Mouse (Mus musculus) retina, embryonic 14.5 days (tissue): ENCODE data around the gene 1700028P14Rik.

Experiments used
- DNase-seq: peaks from one replicate; pipeline ENCODE4 v3.0.0-alpha.2; 2015; ENCODE audit warnings: low spot score

Gene 1700028P14Rik

DNA sequence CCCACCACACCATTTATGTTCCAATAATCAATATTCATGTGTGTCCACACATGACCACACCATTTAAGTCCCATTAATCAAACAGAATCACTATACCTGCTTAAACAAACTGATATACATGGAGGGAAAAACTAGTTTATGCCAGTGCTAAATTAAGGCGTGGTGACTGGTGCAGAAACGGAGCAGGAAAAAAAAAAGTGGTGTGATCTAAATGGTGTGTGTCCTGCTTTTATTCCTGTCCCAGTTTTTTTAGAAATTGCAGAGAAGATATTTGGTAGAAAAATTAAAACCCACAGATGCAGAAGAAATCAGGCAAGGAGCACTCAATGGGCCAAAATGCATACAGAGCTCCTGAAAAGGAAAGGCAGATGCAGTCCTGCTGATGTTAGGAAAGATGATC, 44.7 kb downstream of the 1700028P14Rik start:
- DNase-seq: no peak

DNA sequence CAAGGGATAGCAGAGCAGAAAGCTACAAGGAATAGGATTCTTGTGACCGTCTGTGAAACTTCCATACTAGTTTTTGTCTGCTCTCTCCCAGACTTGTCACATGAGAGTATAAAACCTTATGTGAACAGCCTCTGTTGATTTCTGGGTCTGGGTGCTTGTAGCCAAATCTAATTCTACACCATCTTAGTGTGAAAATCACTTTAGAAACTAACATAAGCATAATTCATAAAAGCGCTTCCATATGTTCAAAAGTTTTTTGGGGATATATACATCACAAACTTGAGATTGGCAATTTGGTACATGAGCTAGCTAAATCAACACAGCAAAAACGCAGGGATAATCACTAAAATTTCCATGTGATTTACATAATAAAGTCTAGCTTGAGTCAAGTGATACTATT, 57.7 kb downstream of the 1700028P14Rik start:
- DNase-seq: no peak

DNA sequence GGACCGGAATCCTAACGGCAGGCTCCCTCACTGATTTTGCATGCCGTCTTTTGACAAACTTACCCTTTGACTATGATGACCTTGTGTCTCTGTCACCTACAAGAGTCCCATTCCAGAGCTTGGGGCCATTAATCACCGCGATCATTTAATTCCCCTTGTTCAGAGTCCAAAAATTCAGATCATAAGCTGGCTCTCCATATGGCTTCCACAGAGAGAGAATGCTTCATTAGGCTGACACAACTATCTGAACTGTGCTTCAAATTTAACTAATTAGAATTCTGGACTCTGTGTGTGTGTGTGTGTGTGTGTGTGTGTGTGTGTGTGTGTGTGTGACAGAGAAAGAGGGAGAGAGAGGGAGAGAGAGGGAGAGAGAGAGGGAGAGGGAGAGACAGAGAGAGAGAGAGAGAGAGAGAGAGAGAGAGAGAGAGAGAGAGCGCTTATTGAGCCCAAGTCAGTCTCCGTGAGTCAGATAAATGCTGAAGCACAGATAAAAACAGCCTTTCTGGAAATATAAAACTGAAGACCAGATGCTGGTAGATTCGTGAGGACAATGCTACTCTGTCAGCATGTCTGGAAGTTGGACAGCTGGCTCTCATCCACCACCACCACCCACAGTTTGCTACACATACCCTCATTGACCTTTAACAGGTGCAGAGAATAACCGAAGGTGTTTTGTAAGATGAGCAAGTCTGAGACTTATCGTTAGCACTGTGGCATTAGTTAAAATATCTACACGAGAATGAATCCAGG, 73.8 kb downstream of the 1700028P14Rik start:
- peak; percentile 45 for DNase-seq

DNA sequence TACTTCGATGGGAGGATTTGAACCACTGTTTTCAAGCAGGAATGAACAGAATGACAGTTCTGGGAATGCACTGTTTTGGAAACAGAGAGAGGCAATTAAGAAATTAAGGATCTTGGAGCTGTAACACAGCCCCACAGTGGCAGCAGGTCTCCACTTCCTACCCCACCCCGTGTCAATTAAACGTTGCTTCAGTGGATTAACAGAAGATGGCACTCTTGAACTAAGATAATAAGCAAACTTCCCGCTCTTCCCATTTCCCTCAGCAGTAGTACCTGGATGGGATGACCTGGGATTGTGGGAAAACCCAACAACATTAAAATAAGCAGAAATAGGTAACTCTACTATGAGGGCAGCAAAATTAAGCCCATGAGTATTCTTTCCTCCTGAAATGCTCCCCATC, 75.9 kb downstream of the 1700028P14Rik start:
- peak; percentile 12 for DNase-seq

DNA sequence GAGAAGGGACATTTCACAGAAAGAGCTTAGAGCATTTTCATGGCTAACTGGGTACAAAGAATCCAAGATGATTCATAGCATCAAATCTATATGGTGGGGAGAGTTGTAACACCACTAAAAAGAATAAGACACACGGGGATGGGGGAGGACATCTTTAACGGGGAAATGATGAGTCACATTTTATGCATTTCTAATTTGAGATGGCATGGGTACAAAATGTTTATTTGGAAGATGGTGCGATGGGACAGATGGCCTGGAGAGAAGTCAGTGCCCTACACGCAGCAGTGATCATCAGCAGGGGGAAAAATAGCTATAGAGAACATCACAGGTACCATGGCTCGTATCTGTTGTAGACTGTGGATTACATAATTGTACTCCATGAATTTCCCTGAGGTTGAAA, 88.9 kb downstream of the 1700028P14Rik start:
- DNase-seq: no peak

DNA sequence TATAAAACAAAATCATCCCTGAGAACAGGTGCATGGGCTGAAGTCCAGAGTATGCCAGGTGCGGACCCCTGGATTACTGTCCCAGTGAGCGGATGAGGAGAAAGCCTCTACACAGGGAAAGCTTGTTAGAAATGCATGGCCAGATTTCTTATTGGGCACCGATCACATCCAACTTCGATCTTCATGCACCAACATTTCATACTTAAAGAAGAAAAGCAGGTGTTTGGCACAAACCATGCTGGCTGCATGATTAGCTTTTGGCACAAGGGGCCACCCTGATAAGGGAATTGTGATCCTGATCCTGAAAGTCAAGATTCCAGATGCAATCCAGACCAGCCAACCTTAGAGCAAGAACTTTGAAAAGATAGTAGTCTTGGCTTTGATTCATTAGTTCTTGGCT, 90.0 kb downstream of the 1700028P14Rik start:
- no peak for DNase-seq

DNA sequence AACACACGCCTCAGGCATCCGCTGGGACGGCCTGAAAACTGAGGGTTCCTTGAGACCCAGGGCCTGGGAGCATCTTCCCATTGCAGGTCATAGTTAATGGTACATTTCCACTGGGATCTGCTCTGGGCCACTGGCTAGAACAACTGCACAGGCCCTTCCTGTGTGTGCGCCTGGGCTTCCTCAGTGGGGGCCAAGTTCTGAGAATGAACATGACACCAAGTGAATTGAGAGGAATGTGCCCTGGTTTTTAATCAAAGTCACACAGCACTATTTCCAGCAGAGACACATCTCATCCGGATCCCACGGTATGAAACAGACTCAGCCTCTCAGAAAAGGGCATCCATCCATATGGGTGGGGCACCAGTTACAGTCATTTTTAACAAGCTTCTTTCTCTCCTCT, 90.6 kb downstream of the 1700028P14Rik start:
- no peak for DNase-seq

DNA sequence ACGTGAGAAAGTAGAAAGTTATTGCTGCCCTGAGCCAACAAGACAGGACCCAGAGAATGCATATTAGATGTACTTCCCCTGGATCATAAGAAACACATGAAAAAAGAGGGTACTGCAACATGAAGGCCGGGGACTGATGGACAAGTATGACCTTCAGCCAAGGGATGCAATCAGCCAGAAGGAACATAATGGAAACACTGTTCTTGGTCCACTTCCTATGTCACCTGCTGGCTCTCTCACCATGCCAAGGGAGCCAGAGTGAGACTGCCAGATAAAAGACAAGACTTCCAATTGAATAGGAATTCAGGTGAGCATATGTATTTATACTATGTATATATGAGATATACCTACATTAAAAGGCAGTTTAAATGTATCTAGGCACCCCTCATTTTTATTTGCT, 99.2 kb downstream of the 1700028P14Rik start:
- no peak for DNase-seq

DNA sequence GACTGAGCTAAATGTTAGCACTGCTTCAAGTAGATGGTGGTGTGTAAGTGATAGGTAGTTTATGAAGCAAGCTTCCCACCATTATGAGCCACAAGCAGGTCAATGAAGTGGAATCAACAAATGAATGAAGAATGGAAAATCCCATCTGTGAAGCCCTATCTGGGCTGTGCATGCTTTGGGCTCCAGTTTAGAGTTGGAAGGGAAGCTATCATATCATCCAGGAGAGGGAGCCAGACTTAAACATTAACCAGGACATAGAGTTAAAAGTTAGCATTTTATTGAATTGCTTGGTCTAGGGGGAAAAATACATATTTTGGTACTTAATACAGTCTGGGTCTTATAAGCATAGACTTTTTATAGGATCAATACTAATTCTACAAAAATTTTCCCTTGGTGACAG, 107.0 kb downstream of the 1700028P14Rik start:
- peak; percentile 57 for DNase-seq

DNA sequence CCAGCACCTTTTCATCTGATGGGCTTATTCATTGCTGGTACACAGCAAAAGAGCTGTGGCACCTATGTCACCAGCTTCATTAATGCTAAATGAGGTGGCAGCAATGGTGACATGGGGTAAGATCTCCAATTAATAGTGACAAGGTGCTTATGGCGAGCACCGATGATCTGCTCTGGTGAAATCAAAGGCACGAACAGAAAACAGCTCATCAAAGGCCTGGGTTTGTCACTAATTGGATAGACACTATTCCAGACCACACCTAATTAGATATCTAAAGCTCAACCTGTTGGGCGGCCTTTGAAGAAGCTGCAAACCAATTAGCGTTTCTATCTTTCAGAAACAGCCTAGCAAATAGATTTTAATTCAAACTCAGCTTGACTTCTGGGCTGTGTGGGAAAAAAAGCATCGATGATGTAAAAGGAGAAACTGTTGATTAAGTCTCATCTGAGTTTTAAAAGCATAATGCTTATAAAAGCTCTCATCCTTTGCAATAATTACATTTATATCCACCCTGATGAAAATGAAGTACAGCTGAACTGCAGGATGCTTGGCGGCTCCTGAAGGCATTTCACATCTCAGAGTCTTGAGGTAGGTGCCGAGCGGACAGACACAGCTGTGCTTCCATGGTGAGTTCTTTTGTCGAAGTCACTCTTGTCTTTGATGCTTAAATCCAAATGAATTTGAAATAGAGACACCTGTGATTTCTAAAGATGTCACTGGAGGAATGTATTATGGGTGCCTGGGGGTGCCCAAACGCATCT, 109.2 kb downstream of the 1700028P14Rik start:
- DNase-seq: peak; percentile 36

DNA sequence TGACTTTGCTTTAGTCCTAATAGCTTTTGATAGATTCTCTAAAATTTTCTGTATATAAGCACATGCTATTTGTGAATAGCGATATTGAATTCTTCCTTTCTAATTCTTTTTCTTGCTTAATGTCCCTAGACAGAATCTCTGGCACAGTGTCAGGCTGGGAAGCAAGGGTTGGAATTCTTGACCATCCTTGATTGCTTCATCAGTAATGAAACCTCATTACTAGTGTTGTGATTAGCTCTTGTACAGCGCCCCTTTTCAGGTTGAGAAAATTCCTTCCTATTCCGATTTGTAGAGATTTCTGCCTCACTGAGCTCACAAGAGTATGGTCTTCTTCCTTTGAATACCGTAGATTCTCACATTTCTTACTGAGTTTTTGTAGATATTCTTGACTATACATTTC, 109.9 kb downstream of the 1700028P14Rik start:
- no peak for DNase-seq

DNA sequence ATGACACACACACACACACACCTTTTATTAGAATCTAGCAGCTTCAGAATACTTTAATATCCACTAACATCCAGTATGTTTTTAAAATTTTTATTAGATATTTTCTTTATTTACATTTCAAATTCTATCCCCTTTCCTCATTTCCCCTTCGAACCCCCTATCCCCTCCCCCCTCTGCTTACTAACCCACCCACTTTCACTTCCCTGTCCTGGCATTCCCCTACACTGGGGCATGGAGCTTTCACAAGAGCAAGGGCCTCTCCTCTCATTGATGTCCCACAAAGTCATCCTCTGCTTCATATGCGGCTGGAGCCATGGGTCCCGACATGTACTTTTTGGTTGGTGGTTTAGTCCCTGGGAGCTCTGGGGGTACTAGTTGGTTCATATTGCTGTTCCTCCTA, 116.9 kb downstream of the 1700028P14Rik start:
- DNase-seq: no peak

DNA sequence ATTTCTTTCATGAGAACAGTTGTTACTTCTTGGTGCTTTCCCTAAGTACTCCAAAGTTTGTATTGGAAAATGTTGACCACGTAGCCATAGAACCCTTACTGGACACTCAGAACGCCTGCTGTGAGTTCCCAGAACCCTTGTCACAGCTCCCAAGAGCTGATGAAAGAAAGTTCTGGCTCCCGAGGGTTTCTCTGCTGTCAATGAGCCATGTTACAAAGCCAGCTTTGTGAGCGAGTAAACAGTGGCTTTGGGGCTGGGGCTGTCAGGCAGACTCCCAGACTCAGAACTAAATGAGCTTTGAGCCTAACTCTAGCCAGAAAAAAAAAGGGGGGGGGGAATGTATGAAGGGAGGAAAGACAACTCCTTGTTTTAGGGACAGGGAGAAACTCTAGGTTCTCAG, 120.7 kb downstream of the 1700028P14Rik start:
- no peak for DNase-seq

DNA sequence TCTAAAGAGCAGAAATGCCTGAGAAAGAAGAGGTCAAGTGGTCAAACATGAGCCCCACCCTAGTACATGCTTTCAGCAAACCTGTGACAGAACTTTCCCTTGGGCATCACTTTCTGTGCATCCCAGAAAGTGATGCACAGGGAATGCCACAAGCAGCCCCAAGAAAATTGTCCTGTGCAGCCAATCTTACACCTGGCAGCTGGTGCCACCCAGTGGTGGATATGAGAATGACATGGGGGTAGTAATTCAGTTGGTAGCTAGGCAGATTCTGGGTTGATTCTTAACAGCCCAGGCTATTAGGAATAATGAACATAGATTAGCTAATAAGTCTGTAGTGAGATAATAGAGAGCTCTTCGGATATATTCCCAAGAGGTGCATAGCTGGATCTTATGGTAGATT, 128.9 kb downstream of the 1700028P14Rik start:
- peak; percentile 85 for DNase-seq

DNA sequence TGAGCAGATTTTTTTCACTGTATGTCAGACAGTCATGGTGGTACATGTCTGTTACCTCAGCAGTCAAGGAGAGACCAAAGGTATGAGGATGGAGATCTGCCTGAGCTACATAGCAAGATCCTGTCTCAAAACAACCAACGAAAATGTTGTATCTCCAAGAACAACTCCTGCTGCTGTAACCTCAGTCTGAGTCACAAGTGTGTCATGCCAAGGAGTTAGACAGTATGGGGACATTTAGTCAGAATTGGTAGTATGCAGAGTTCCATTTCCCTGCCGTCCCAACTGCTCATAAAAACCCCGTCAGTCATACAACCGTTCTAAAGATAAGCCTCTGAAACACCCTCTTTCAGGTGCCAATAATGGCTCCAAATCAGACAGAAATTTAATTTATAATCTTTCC, 130.8 kb downstream of the 1700028P14Rik start:
- DNase-seq: no peak

DNA sequence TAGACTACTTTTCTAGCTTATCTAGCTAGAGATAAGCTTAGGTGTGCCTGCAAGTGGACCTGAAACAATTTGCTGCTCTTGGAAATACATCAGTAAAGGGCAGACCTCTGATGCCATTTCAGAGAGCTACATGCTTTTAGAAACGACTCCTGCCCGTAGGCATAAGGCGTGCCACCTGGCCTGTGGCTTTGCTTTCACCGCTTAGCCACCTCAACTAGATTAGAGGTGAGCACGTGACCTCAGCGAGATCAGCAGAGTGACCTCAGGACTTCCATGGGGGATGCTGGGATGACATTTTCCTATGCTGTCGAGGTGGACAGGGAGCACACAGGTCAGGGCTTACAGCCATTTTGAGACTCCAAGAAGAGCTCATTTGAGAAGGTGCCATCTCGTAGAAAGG, 131.5 kb downstream of the 1700028P14Rik start:
- DNase-seq: no peak

DNA sequence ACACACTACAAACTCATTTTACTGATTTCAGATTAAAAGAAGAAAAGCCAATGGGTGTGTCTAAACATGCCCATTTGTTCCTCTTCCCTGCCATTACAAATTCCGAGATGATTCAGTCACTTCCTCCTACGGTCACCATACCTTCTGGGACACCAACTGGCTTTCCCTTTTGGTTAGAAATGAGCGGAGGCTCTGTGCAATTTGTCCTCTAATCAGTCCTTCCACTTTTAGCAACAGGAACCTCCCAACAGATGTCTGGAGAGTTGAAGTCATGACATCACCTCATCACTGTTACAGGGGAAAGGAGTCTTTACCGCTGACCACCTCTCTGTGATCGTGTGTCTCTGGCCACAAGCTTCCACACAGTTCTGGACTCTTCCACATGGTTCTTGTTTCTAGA, 132.0 kb downstream of the 1700028P14Rik start:
- no peak for DNase-seq

DNA sequence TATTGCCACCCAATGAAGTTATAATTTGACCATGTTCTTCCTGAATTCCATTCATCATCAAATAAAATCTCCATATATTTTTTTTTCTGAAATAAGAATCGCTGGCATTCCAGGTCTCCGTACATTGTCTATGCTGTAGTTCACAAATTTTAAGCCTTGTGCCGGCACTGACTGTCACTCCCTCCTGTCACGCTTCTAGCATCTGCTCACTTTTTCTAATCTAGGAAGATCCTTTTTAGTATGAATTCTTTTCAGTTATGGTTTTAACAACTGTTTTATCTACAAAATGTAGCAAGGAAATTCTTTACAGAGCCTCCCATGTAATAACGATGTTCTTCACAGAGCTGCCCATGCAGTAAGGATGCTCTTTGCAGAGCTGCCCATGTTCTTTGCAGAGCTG, 134.1 kb downstream of the 1700028P14Rik start:
- DNase-seq: no peak

DNA sequence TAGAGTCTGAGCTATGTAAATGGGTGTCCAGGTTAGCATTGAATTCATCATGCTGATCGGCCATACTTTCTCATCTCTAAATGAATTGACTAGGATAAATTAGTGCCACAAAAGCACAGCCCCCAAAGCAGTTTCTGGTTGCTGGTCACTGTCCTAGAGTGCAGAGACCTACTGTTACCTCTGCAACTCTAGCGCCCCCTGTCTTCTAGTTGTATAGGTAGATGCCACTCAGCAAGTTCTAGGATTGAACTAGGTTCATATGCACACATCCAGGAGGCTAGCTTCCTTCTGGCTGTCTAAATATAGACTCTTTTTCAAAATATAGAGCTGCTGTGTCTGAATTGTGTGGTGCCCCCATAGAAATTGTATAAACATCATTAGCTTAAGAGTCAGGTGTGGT, 141.3 kb downstream of the 1700028P14Rik start:
- no peak for DNase-seq
